Mouse (Mus musculus) embryonic facial prominence, embryonic 10.5 days (tissue): ENCODE results near the gene Padi6. TPM values are rescaled to one million over a fixed set of nuclear protein-coding genes. Genes with fewer than 3 reads are reported as not detected.

Source experiments
- DNase-seq: peaks from one replicate; pipeline ENCODE4 v3.0.0-alpha.2; 2017; ENCODE audit warnings: low spot score
- H3K27ac ChIP-seq: fragments of 300-500 bp; sonication (generic); replicated peaks from 2 replicates; pipeline ENCODE4 v1.5.1; 2016; ENCODE audit warnings: mild to moderate bottlenecking
- H3K27me3 ChIP-seq: fragments of 300-500 bp; sonication (generic); replicated peaks from 2 replicates; pipeline ENCODE4 v1.6.1; 2016; ENCODE audit warnings: low read depth, mild to moderate bottlenecking; ENCODE audit not compliant: poor library complexity, severe bottlenecking
- H3K36me3 ChIP-seq: fragments of 300-500 bp; sonication (generic); replicated peaks from 2 replicates; pipeline ENCODE4 v1.6.1; 2016; ENCODE audit warnings: mild to moderate bottlenecking, moderate library complexity
- H3K4me1 ChIP-seq: fragments of 300-500 bp; sonication (generic); 2 replicates; pipeline ENCODE4 v1.6.1; 2016
- H3K4me3 ChIP-seq: fragments of 300-500 bp; sonication (generic); 2 replicates; pipeline ENCODE4 v1.5.1; 2016; ENCODE audit warnings: mild to moderate bottlenecking, moderate library complexity
- H3K9me3 ChIP-seq: fragments of 300-500 bp; sonication (generic); 2 replicates; pipeline ENCODE4 v1.6.1; 2016; ENCODE audit warnings: mild to moderate bottlenecking
- WGBS: fragments of 180-500 bp; shearing (Covaris S2); methylation state at CpG from one replicate; pipeline ENCODE4 v1.1.7; 2016; 5-methylcytosine and 5-hydroxymethylcytosine counted together
- polyA plus RNA-seq: library from polyadenylated mRNA; unstranded; fragments of >200 nt; fragmentation: Nextera tagmentation; extraction: Ambion mirVana; gene quantifications from 2 replicates; pipeline ENCODE4 v1.2.1, GENCODE M21; 2016

Gene Padi6
- not detected in 2 replicates for polyA plus RNA-seq

GRCm38 (mm10) chr4:140742543-140742942 lies at the start of gene Padi6:
TSS of gene Padi6 (minus strand) at chr4:140742643.
- no peaks in the 10 kb centered on the region for H3K9me3 ChIP-seq
- WGBS: 81% methylated on average over 2 of the region's 2 CpGs
- H3K27ac ChIP-seq: no peak within 1 kb of the TSS
- H3K4me3 ChIP-seq: no peak within 1 kb of the TSS
- peaks cover 22% of the 10 kb centered on the region for H3K4me1 ChIP-seq
- H3K27me3 ChIP-seq: peaks cover 6% of the 10 kb centered on the region
- DNase-seq: no peak
- no peaks in the 10 kb centered on the region for H3K36me3 ChIP-seq

DNA sequence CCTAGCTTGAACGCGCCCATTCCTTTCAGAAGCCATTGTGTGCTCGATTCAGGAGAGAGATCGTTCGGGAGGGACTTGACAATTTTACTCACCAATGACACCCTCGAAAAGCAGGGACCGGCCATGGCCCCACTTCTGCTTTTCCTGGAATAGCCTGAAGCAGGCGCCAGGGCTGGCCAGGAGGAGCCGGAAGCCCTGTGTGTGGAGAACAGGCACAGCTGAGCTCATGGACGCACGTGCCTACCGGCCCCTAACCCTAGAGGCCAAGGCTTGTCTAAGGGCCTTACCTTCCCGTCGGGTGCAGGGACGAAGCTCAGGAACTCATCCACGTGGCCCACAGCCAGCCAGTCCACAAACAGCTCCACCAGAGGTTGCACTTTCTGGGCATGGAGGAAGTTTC lies 48.6 kb upstream of the Padi6 start:
- no peak for DNase-seq
- peaks cover 14% of the 10 kb centered on the region; the same call in 1 of the 2 replicates for H3K4me1 ChIP-seq
- H3K27ac ChIP-seq: no peak overlapping the region
- H3K27me3 ChIP-seq: no peaks in the 10 kb centered on the region
- no peaks in the 10 kb centered on the region for H3K9me3 ChIP-seq
- 86% methylated on average over 16 of the region's 16 CpGs for WGBS
- no peak overlapping the region for H3K4me3 ChIP-seq
- no peaks in the 10 kb centered on the region for H3K36me3 ChIP-seq

DNA sequence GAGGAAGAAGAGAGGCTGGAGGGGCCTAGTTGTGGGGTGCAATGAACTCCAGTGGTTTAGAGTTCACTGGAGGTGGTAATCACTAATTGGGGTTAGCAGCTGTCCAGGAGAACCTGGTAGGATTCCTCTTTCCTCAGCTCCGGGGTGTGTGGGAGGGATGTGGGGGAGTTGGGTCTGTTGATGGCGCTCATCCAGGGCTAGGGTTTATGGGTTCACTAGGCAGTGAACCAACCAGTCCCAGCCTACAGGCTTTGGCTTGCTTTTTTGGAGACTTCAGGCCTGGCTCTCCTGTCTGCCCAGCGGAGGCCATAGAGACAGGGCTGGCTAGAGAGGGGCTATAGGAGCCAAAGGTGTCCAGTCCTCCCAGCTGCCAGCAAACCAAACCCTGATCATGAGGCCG lies 47.5 kb upstream of the Padi6 start:
- DNase-seq: no peak
- Histone ChIP-seq H3K36me3 (no peaks in the 10 kb centered on the region), H3K27ac (no peak overlapping the region), H3K4me3 (no peak overlapping the region), H3K4me1 (peaks cover 14% of the 10 kb centered on the region; the same call in 1 of the 2 replicates), H3K9me3 (no peaks in the 10 kb centered on the region), H3K27me3 (no peaks in the 10 kb centered on the region)
- WGBS: 91% methylated on average over 4 of the region's 4 CpGs

DNA sequence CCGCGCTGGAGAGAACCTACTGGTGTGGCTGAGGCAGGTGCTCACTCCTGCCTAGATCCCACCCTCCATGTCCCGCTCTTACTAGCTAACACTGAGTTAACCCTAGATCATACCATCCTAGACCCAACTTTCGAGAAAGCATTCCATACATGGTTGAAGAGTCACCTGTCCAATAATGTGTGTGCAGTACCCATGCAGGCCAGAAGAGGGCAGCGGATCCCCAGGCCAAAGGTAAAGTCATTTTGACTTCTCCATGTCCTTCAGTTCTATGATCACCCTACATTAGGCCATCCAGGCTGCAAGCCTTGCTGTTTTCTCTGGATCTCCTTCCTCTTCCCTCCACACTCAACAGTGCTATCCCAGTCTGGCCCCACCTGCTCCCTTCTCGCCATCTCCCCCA lies 46.5 kb upstream of the Padi6 start:
- no peaks in the 10 kb centered on the region for H3K36me3 ChIP-seq
- H3K4me3 ChIP-seq: no peak overlapping the region
- H3K4me1 ChIP-seq: peaks cover 14% of the 10 kb centered on the region; the same call in 1 of the 2 replicates
- no peaks in the 10 kb centered on the region for H3K9me3 ChIP-seq
- H3K27me3 ChIP-seq: no peaks in the 10 kb centered on the region
- WGBS: 51% methylated on average over 6 of the region's 6 CpGs
- H3K27ac ChIP-seq: no peak overlapping the region
- peak; percentile 81 for DNase-seq

DNA sequence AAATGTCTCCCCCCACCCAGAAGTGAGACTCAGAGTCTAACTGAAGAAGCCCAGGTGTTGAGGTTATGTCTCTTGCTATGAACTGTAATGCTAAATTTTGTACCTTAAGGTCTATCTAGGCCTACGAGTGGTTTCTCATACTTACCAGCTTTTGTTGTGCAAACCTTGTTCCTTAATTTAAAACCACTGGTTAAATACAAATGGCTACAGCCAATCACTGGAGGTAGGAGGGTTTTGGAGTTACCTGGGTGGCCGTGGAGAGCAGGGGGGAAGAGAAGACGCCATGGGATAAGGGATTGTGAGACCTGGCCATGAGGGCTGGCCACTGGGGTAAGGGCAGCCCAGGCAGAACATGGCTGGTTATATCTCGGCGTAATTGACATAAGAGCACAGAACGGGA lies 45.8 kb upstream of the Padi6 start:
- WGBS: 81% methylated on average over 6 of the region's 6 CpGs
- no peaks in the 10 kb centered on the region for H3K9me3 ChIP-seq
- H3K27ac ChIP-seq: no peak overlapping the region
- H3K4me3 ChIP-seq: no peak overlapping the region
- H3K27me3 ChIP-seq: no peaks in the 10 kb centered on the region
- DNase-seq: no peak
- H3K4me1 ChIP-seq: peaks cover 14% of the 10 kb centered on the region; the same call in 1 of the 2 replicates
- no peaks in the 10 kb centered on the region for H3K36me3 ChIP-seq

GRCm38 (mm10) chr4:140787414-140787813 lies 45.0 kb upstream of the Padi6 start:
- DNase-seq: no peak
- Histone ChIP-seq H3K9me3 (no peaks in the 10 kb centered on the region; the same call in 1 of the 2 replicates), H3K4me1 (peaks cover 14% of the 10 kb centered on the region; the same call in 1 of the 2 replicates), H3K27ac (no peak overlapping the region), H3K36me3 (no peaks in the 10 kb centered on the region), H3K27me3 (no peaks in the 10 kb centered on the region), H3K4me3 (no peak overlapping the region)
- 79% methylated on average over 4 of the region's 4 CpGs for WGBS

DNA sequence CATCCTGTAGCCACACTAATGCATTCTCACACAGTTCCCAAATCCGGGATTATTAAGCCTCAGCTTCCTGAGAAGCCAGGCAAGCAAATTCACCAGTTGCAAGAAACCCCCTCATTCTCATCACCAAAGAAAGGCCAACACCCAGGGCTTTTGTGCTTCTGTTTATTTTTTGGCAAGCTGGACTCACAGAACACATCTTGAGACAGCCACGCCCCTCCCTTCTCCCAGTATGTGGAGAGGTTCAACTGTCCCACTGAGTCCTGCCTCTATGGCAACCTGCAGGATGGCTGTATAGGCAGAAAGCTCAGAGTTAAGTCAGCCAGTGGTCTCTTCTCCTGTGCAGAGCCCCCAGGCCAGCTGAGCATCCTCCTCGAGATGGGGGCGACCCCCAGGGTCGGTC lies 42.8 kb upstream of the Padi6 start:
- Histone ChIP-seq H3K27ac (no peak overlapping the region), H3K9me3 (no peaks in the 10 kb centered on the region; the same call in 1 of the 2 replicates), H3K4me1 (peaks cover 14% of the 10 kb centered on the region; the same call in 1 of the 2 replicates), H3K27me3 (no peaks in the 10 kb centered on the region), H3K36me3 (no peaks in the 10 kb centered on the region), H3K4me3 (no peak overlapping the region)
- no peak for DNase-seq
- 84% methylated on average over 5 of the region's 5 CpGs for WGBS

DNA sequence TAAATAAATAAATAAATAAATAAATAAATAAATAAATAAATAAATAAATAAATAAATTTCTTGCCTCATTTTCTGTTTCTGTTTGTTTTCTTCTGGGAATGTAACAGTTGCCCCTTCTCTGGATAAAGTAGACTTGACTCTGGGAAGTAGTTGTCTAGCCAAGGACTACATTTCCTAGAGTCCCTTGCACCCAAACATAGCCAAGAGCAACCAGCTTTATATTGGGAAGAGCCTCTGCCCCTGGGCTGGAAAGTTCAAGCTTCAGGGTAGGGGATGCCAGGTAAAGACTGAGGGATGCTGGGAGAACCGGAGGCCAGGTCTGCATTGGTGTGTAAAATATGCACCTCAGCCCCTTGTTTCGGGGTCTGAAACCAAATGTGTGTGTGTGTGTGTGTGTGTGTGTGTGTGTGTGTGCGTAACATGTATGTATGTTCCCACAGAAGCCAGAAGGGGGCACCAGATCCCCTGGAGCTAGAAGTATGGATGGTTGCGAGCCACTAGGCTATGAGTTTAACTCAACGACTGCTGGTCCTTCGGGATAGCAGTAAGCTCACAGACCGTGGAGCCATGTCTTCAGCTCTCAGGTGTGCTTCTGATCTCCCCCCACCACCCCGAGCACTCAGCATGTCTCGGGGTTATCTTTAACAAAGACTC lies 42.0 kb upstream of the Padi6 start:
- H3K4me3 ChIP-seq: no peak overlapping the region
- no peaks in the 10 kb centered on the region for H3K27me3 ChIP-seq
- DNase-seq: no peak
- peaks cover 14% of the 10 kb centered on the region; the same call in 1 of the 2 replicates for H3K4me1 ChIP-seq
- no peaks in the 10 kb centered on the region for H3K36me3 ChIP-seq
- WGBS: 95% methylated on average over 9 of the region's 9 CpGs
- H3K27ac ChIP-seq: no peak overlapping the region
- no peaks in the 10 kb centered on the region; the same call in 1 of the 2 replicates for H3K9me3 ChIP-seq

DNA sequence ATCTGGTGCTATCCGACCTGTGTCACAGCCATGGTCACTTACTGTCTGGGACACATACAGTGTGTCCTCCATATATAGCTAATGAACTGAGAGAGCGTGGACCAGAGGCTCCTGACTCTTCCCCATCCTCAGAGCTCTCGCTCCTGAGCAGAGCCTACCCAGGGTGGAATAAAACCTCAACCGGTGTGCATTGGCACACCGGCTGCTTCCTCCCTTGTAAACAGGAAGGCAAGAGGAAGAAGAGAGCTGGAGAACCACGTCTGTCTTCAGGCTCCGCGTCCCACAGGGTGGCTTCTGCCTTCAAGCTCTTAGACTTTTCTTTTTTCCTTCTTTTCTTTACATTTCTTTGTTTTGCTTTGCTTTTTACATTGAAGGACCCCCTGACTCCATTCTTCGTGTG lies 40.4 kb upstream of the Padi6 start:
- no peaks in the 10 kb centered on the region for H3K36me3 ChIP-seq
- H3K27me3 ChIP-seq: no peaks in the 10 kb centered on the region
- no peaks in the 10 kb centered on the region; the same call in 1 of the 2 replicates for H3K9me3 ChIP-seq
- peaks cover 10% of the 10 kb centered on the region; the same call in 1 of the 2 replicates for H3K4me1 ChIP-seq
- H3K27ac ChIP-seq: no peak overlapping the region
- H3K4me3 ChIP-seq: no peak overlapping the region
- WGBS: 89% methylated on average over 9 of the region's 9 CpGs
- no peak for DNase-seq

GRCm38 (mm10) chr4:140780507-140780906 lies 38.1 kb upstream of the Padi6 start:
- Histone ChIP-seq H3K4me1 (peaks cover 10% of the 10 kb centered on the region; the same call in 1 of the 2 replicates), H3K4me3 (no peak overlapping the region), H3K27ac (no peak overlapping the region), H3K36me3 (no peaks in the 10 kb centered on the region), H3K27me3 (no peaks in the 10 kb centered on the region), H3K9me3 (no peaks in the 10 kb centered on the region; the same call in 1 of the 2 replicates)
- 84% methylated on average over 14 of the region's 14 CpGs for WGBS
- DNase-seq: no peak

GRCm38 (mm10) chr4:140779803-140780397 lies 37.5 kb upstream of the Padi6 start:
- WGBS: 66% methylated on average over 19 of the region's 19 CpGs
- Histone ChIP-seq H3K36me3 (no peaks in the 10 kb centered on the region), H3K4me1 (peaks cover 10% of the 10 kb centered on the region; the same call in 1 of the 2 replicates), H3K27ac (0 out of 2 replicates have a peak overlapping the region, but pooled peaks have one; percentile 6), H3K4me3 (no peak overlapping the region), H3K27me3 (no peaks in the 10 kb centered on the region), H3K9me3 (no peaks in the 10 kb centered on the region; the same call in 1 of the 2 replicates)
- DNase-seq: peak; percentile 52

DNA sequence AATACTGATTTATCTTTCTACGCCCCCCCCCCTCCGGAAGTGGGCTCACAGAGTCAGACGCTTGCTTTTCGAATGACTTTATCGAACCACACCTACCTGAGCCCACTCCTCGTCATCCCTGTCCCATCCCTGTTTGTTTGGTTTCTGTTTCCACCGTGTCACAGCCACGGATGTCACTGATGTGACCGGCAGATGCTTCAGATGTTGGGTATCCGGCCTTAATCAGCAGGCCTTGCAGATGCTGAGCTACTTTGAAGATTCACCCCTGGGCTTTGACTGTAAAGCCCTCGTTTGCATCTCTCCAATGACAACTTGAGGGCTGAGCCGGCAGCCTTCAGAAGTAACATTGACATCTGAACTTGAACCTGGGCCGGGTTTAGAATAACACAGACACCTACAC lies 34.2 kb upstream of the Padi6 start:
- Histone ChIP-seq H3K27me3 (no peaks in the 10 kb centered on the region; the same call in 1 of the 2 replicates), H3K4me1 (peaks cover 15% of the 10 kb centered on the region), H3K27ac (no peak overlapping the region), H3K4me3 (no peak overlapping the region), H3K36me3 (no peaks in the 10 kb centered on the region), H3K9me3 (no peaks in the 10 kb centered on the region)
- WGBS: 78% methylated on average over 13 of the region's 13 CpGs
- no peak for DNase-seq

DNA sequence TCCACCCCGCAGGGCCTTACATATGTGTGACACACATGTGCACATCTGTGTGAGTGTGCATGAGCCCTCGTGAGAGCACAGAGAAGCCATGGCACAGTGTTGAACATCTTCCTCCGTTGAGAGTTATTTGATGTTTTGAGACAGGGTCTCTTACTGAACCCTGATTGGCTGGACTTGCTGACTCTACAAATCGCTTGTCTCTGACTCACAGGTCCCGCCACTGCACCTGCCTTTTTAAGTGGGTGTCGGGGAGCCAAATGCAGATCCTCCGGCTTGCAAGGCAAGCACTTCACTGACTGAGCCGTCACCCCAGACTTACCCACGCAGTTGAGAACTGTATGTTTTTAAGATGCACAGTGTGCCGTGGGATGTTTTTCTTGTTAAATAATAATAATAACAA lies 33.4 kb upstream of the Padi6 start:
- no peak overlapping the region for H3K4me3 ChIP-seq
- no peaks in the 10 kb centered on the region; the same call in 1 of the 2 replicates for H3K27me3 ChIP-seq
- 89% methylated on average over 10 of the region's 10 CpGs for WGBS
- H3K36me3 ChIP-seq: no peaks in the 10 kb centered on the region
- H3K27ac ChIP-seq: no peak overlapping the region
- H3K4me1 ChIP-seq: peaks cover 18% of the 10 kb centered on the region
- no peaks in the 10 kb centered on the region for H3K9me3 ChIP-seq
- no peak for DNase-seq
